ENCODE assay signal across 20 mouse cellular contexts in genomic region chrX:107038041-107038440, GRCm38 (mm10). TPM values are rescaled to one million over a fixed set of nuclear protein-coding genes. Genes with fewer than 3 reads are reported as not detected.
DNase-seq lines count a peak whose midpoint lies in the region; TF ChIP-seq lines count a peak whose summit lies in the region.
"Had no signal": no experiment of that assay in that cellular context is flagged by ENCODE, and none has a peak within 500 bp of the region (broad histone marks: within the 10 kb centered on the region; RNA-seq: fewer than 3 reads in every experiment).

No protein-coding gene starts in this region.

- TF ChIP-seq POLR2A in MEL (IDR thresholded peaks at IDR 0.05; ENCODE audit: control insufficient read depth in 1 of 2, insufficient read depth in 1 of 2, low read depth in 1 of 2, low read length in 2 of 2, poor library complexity in 1 of 2) = no peak

- no peak overlapping the region for H3K9ac ChIP-seq in MEL (ENCODE audit: control insufficient read depth, low read depth, low read length, poor library complexity, severe bottlenecking)

- no peaks in the 10 kb centered on the region for H3K9me3 ChIP-seq in MEL (replicated peaks; ENCODE audit: insufficient read depth, low read length)
- H3K9me3 ChIP-seq: G1E had no signal

- no peaks in the 10 kb centered on the region for H3K27me3 ChIP-seq in MEL (ENCODE audit: control insufficient read depth in 1 of 2, insufficient read depth in 2 of 2, low read length in 2 of 2)
- H3K27me3 ChIP-seq: CH12.LX had no signal

- H3K36me3 ChIP-seq in MEL (ENCODE audit: control insufficient read depth in 1 of 2, insufficient read depth in 2 of 2, low read length in 2 of 2) = peaks cover 0 to 2% of the 10 kb centered on the region in 2 experiments; a peak in 1 of 4 replicates
- H3K36me3 ChIP-seq: G1E had no signal

- TF ChIP-seq CTCF in MEL (IDR thresholded peaks at IDR 0.05 in 2 of 3, conservative IDR thresholded peaks at IDR 0.05 in 1 of 3; ENCODE audit: control insufficient read depth in 1 of 3, insufficient read depth in 1 of 3, low read depth in 2 of 3, low read length in 3 of 3, poor library complexity in 1 of 3, severe bottlenecking in 1 of 3) = no peak

- TF ChIP-seq RAD21 in MEL (IDR thresholded peaks at IDR 0.05; ENCODE audit: low read depth, low read length) = no peak

- no peaks in the 10 kb centered on the region for H3K79me2 ChIP-seq in MEL (ENCODE audit: control insufficient read depth, insufficient read depth, low read length, poor library complexity)

- no peak for TF ChIP-seq EP300 in MEL (IDR thresholded peaks at IDR 0.05; ENCODE audit: low read depth in 1 of 2, low read length in 2 of 2)

- no peak overlapping the region for H3K27ac ChIP-seq in MEL (ENCODE audit: control insufficient read depth, low read depth, low read length)

- H3K4me1 ChIP-seq in MEL (ENCODE audit: control insufficient read depth in 1 of 2, insufficient read depth in 2 of 2, low read length in 2 of 2) = peaks cover 0 to 3% of the 10 kb centered on the region in 2 experiments; a peak in 1 of 4 replicates

- peak; percentile 13 for DNase-seq in MEL (ENCODE audit: low read depth, low spot score)
- DNase-seq in gastrocnemius, postnatal 10 days = no peak
- DNase-seq: adrenal gland, adult 2 months; adrenal gland, adult 8-10 months; adrenal gland, postnatal 10 days; adrenal gland, postnatal 14 days; adrenal gland, postnatal 25 days; adrenal gland, postnatal 36 days; B cell, adult 2 months; cerebellum, adult 11 months; cerebellum, adult 11-12 months; cerebellum, adult 18-20 months; cerebellum, adult 2 months; cerebellum, adult 8-10 months had no signal

- no peak overlapping the region for H3K4me3 ChIP-seq in MEL (ENCODE audit: control insufficient read depth in 1 of 2, insufficient read depth in 1 of 2, low read depth in 2 of 2, low read length in 2 of 2)

TF ChIP-seq in MEL, 35 proteins besides CTCF, POLR2A, EP300 and RAD21:
- TF ChIP-seq TCF12 (IDR thresholded peaks at IDR 0.05; ENCODE audit: low read depth, low read length) = no peak
- no peak for TF ChIP-seq JUND (IDR thresholded peaks at IDR 0.05; ENCODE audit: low read depth, low read length)
- no peak for TF ChIP-seq TAL1 (IDR thresholded peaks at IDR 0.05; ENCODE audit: low read length)
- no peak for TF ChIP-seq NELFE (IDR thresholded peaks at IDR 0.05; ENCODE audit: low read depth, low read length)
- TF ChIP-seq MAFK (IDR thresholded peaks at IDR 0.05; ENCODE audit: borderline replicate concordance, low read depth, low read length) = no peak
- TF ChIP-seq POLR2AphosphoS2 (IDR thresholded peaks at IDR 0.05; ENCODE audit: low read length) = no peak
- TF ChIP-seq ELF1 (IDR thresholded peaks at IDR 0.05; ENCODE audit: low read depth, low read length) = no peak
- 0 out of 2 replicates have a peak, but pooled peaks have one; percentile 25 for TF ChIP-seq ETS1 (IDR thresholded peaks at IDR 0.05; ENCODE audit: low read depth, low read length)
- no peak for TF ChIP-seq CHD2 (IDR thresholded peaks at IDR 0.05; ENCODE audit: low read length)
- TF ChIP-seq NRF1 (IDR thresholded peaks at IDR 0.05; ENCODE audit: insufficient read depth, low read depth, low read length, poor library complexity, severe bottlenecking) = no peak
- TF ChIP-seq RCOR1 (IDR thresholded peaks at IDR 0.05; ENCODE audit: low read depth, low read length) = peak; percentile 51; the same call in 1 of the 2 replicates
- no peak for TF ChIP-seq GABPA (IDR thresholded peaks at IDR 0.05; ENCODE audit: low read depth, low read length)
- no peak for TF ChIP-seq UBTF (IDR thresholded peaks at IDR 0.05; ENCODE audit: borderline replicate concordance, insufficient read depth, low read depth, low read length)
- no peak for TF ChIP-seq SIN3A (IDR thresholded peaks at IDR 0.05; ENCODE audit: low read length)
- no peak for TF ChIP-seq USF1 (IDR thresholded peaks at IDR 0.05; ENCODE audit: low read depth, low read length)
- TF ChIP-seq MEF2A (IDR thresholded peaks at IDR 0.05; ENCODE audit: extremely low read depth, insufficient replicate concordance, low read depth, low read length, poor library complexity, severe bottlenecking) = no peak
- TF ChIP-seq ZNF384 (IDR thresholded peaks at IDR 0.05; ENCODE audit: low read depth, low read length) = peak; percentile 83
- no peak for TF ChIP-seq MYB (IDR thresholded peaks at IDR 0.05; ENCODE audit: low read depth, low read length)
- no peak for TF ChIP-seq BHLHE40 (IDR thresholded peaks at IDR 0.05; ENCODE audit: borderline replicate concordance, low read depth, low read length)
- no peak for TF ChIP-seq CHD1 (IDR thresholded peaks at IDR 0.05; ENCODE audit: low read depth, low read length)
TF ChIP-seq in MEL: peak in this region for 3.

RNA-seq across cellular contexts. Expression of gene P2ry10, which starts 50.3 kb away (rescaled TPM):
- total RNA-seq in MEL (2012; rRNA removed) = not detected in 2 replicates
- not detected for polyA plus RNA-seq in MEL (2012; ENCODE audit: insufficient read depth in 1 of 2, insufficient read length in 2 of 2, low read depth in 1 of 2, low replicate concordance in 2 of 2, missing spikeins in 1 of 2)
- under 1 TPM; 0.12 to 0.16 TPM for total RNA-seq in gastrocnemius, postnatal 10 days (2021)
- total RNA-seq: adrenal gland, postnatal 25 days; ES-E14 had no signal
- polyA plus RNA-seq: adrenal gland, adult 2 months; brain, embryonic 14.5 days; C2C12; cerebellum, adult 2 months; Patski had no signal
